Mouse (Mus musculus) kidney, adult 2 months (tissue): ENCODE results near the gene H2-Eb2.

Experiments
- CTCF ChIP-seq: fragments of 200-500 bp; conservative IDR thresholded peaks from 2 replicates; pipeline ENCODE4 v1.5.1; 2011; ENCODE audit warnings: low read depth, mild to moderate bottlenecking, control low read depth, low read length, moderate library complexity, mixed read lengths; ENCODE audit not compliant: insufficient read depth, insufficient read length
- POLR2A ChIP-seq: fragments of 200-500 bp; IDR thresholded peaks from one replicate; pipeline ENCODE4 v1.6.1; 2011; ENCODE audit warnings: low read depth, low read length, control low read depth

DNA sequence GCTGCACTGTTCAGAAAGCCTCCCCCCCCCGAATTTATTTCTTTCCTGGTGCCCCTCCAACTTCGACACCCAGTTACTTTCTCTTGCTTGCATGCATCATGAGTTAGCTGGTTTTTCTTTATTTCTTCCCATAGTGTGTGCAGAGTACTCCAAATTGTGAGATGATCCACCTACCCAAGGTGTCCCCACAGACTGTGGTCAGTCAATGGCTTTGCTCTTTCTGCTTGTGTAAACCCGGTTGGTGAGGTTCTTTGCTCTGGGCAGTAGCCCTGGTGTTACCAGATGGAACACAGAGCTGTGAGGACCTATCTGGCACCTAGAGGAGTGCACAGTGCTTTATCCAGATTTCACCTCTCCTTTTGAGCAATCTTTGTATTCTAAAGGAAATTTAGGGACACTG, 37.3 kb upstream of the H2-Eb2 start:
- TF ChIP-seq POLR2A (no peak), CTCF (no peak)
